Mouse (Mus musculus) inflammation-experienced regulatory T-cells, adult 6 months (primary cell): ENCODE data around the gene Agap2. TPM values are rescaled to one million over a fixed set of nuclear protein-coding genes. Genes with fewer than 3 reads are reported as not detected.
A peak's percentile ranks its signal among the peaks of the same experiment; 100 is the strongest.
"Not testable (repeated sequence)": the region's sequence is repeated elsewhere in the genome, so short reads cannot be mapped to it uniquely, and the experiment has no call there.

Experiments
- ATAC-seq: one replicate; pipeline ENCODE4 v1.8.0; 2017
- polyA plus RNA-seq, 3 experiments: library from polyadenylated mRNA; unstranded; fragments of 100-300 nt; shearing (Covaris generic); gene quantifications; one replicate each; pipeline ENCODE4 v1.2.1; 2017

Gene Agap2
- polyA plus RNA-seq, 3 experiments from 2014 or later: 25.9 to 32.1 (median 31.2) TPM

DNA sequence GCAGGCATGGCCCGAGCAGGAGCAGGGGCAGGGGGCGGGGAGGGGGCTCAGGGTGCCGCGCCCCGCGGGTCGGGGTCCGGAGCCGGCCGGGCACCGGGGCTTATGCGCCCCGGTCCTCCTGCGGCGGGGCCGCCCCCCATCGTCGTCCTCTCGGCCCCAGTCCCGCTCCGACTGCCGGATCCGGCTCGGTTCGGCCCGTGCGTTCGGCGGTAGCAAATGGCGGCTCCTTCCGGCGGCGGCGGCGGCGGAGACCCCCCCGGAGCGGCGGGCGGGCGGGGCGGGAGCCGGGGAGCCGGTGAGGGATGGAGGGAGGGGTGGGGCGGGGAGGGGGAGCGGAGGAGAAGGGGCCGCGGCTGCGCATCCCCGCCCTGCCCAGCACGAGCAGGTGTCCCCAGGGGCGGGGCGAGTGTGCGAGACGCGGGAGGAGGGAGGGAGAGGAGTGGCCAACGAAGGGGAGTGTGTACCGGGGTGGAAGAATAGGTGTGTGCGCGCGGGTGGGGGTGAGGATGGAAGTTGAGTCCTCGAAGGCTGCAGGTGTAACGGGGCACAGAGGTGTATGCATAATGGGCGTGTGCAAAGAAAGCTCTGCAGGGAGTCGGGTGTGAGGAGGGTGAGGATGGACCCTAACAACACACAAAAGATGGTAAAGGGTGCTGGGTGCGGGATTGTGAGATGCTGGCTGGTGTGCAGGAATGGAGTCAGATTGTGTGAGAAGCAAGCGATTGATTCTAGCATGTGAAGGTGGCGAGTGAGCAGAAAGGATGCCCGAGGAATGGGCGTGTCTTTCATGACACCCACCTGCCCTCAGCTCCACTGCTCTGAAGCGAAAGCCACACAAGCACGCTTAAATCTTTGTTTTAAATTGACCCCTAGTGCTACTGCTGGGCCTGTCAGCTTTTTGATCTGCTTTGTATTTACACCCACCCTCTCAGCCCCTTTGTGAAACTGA, 14.8 kb upstream of the Agap2 start, which contains the start of gene March9:
Gene March9, minus strand, starts transcription at position 217 of the 949 bp plus-strand sequence.
- ATAC-seq: peak; percentile 54

DNA sequence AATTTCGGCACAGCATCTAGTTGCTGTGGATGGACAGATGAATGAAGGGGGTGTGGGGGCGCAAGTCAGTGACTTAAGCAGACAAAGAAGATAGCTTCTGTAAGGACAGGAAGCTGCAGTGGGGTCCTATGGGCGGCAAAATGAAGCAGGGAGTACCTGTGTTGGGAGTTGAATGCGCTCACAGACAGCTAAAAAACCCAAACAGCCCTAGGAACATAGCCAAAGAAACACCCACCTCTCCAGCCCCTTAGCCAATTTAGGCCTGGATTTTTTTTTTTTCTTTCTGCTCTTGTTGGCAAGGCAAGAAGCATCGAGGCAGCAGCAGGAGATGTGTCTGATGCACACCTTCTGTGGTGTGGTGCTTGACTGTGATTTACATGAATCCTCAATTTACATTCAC, 14.0 kb upstream of the Agap2 start:
- ATAC-seq: no peak

DNA sequence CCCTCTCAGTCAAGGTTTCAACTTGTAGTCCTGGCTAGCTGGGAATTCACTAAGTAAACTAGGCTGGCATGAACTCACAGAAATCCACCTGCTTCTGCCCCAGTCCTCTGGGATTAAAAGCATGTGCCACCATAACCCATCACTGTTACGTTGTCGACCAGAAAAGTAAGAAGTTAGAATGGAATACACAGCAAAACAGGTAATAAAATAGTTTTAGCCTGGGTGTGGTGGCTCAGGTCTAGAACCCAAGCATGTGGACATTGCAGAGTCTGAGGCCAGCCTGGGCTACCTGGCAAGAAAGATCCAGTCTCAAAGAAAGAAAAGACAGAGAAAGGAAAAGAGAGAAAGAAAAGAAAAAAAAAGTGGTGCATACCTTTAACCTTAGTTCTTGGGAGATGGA, 13.6 kb upstream of the Agap2 start:
- no peak for ATAC-seq

DNA sequence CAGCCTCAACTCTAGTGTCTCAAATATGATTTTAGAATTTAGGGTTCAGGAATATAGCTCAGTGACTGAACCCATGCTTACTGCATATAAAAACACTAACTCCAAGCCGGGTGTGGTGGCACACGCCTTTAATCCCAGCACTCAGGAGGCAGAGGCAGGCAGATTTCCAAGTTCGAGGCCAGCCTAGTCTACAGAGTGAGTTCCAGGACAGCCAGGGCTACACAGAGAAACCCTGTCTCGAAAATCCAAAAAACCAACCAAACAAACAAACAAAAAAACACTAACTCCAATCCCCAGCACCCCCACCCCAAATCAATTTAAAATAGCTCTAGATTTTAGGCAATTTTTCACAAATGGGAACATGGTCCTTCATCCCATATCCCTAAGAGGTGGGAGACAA, 13.0 kb upstream of the Agap2 start:
- not testable (repeated sequence) for ATAC-seq

DNA sequence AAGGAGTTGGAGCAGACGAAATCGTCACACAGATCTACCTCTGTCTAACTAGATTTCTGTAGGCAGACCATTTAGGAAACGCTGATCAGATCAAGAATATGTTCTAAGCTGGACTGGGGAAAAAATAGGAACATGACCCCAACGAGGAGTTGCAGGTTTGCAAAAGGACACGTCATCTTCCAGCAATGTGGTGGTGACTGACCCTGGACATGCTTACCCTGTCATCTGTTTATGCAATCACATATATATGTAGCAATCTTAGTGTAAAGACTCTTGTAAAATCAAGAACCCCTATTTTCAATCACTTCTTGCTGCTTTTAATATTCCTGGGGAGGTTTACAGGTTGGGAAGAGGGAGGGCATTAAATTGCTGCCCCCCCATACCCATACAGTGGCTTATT, 12.6 kb upstream of the Agap2 start:
- ATAC-seq: no peak

DNA sequence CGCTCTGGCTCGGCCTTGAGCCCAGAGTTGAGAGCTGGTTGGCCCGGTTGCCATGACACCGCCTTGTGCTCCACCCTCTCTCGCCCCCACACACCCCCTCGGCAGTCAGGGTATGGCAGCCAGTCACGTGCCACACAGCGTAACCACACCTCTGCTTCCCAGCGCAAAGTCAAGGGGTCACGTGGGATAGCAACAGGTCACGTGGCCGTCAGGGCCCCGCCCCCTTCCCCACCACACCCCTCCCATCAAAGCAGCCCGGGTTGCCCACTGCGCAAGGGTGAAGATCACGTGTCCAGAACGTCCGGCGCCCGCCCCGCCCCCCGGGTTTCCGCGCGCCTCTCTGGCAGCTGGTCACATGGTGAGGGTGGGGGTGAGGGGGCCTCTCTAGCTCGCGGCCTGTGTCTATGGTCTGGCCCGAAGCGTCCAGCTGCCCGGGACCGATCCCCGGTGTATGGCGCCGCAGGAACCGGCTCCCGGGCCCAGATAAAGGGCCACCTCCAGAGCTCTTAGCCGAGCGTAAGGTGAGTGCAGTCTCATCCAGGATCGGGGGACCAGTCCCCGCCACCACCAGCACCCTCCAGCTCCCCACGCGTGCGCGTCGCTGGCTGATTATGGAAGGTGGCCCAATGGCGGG, 11.7 kb upstream of the Agap2 start, which contains the start of gene Cdk4:
Gene Cdk4, plus strand, starts transcription at position 296 of the 634 bp plus-strand sequence.
- ATAC-seq: peak; percentile 77

DNA sequence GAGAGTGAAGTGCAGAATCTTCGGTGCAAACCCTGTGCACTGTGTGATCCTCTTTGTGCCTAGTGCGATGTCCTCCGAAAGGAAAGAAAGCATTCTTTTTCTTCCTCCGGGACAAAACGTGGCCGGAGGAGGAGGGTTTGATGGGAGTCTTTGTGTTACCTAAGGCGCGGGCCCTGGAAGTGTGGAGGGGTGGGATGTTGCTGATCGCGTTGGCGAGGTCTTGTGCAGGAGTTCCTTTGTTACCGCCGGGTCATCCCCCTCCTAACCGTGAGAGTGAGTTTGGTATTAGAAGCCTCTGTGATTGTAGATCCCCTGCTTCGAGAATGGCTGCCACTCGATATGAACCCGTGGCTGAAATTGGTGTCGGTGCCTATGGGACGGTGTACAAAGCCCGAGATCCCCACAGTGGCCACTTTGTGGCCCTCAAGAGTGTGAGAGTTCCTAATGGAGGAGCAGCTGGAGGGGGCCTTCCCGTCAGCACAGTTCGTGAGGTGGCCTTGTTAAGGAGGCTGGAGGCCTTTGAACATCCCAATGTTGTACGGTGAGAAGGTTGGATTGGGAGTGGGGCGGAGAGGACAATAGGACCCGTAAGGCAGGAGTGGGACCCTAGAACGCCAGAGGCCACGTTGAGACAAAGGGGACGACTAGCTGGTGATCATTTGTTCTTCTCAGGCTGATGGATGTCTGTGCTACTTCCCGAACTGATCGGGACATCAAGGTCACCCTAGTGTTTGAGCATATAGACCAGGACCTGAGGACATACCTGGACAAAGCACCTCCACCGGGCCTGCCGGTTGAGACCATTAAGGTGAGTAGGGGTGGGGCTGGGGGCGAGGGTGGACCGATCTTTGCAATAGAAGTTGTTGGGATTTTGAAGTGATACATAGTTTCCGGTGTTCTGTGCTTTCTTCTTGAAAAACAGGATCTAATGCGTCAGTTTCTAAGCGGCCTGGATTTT, 10.9 kb upstream of the Agap2 start:
- no peak for ATAC-seq

DNA sequence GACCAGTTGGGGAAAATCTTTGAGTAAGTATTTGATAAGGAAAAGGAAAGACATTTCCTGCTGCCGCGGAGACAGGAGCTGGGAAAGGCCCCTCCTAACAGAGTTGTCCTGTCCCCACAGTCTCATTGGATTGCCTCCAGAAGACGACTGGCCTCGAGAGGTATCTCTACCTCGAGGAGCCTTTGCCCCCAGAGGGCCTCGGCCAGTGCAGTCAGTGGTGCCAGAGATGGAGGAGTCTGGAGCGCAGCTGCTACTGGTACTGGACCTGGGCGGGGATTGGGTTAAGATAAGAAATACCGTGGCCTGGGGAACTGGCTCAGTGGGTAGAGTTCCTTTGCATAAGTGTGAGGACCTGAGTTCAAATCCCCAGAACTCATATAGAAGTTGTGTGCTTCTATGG, 9.1 kb upstream of the Agap2 start:
- ATAC-seq: no peak

DNA sequence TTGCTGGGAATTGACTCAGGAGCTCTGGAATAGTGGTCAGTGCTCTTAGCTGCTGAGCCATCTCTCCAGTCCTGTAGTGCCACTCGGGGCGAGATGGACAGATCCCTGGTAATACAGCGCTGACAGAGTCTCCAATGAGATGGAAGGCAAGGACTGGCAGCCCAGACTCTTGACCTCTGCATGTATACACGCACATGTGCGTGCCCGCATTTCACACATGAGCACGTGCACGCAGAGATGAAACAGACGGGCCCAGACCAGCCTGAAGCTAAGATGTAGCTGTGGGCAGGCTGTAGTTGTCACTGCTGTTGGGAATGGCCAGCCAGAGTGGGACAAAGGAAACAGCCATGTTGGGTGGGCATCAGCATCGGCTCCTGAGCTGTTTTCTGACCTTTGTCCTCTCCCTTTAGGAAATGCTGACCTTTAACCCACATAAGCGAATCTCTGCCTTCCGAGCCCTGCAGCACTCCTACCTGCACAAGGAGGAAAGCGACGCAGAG, 8.5 kb upstream of the Agap2 start:
- ATAC-seq: no peak

DNA sequence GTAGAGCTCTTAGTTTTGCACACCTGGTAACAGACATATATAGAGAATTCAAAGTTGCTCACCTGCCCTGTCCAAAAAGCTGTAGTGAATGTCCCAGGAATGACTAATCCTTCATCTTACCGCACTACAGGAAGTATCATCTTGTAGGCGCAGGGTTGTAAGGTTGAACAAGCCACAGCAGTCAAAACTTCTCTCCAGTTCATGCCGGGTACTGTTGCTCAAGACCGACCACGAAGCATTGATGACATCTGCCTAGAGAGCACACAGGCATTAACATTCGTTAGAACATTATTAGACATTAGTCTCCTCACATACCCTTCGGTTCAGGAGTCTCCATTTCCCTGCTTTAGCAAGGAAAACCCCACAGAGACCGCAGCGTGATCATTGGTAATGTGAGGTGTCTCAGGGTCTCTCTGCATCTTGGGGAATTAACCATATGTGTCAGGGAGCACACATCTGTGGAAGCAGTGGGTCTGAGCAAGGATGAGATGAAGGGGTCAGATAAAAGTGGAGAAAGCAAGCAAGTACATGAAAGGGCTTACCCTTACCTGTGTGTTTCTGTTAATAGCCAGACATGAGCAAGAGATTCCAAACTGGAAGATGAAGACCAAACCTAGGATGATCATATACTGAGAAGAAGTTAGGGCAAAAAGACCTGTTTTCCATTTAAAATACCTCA, 6.6 kb upstream of the Agap2 start:
- no peak for ATAC-seq

DNA sequence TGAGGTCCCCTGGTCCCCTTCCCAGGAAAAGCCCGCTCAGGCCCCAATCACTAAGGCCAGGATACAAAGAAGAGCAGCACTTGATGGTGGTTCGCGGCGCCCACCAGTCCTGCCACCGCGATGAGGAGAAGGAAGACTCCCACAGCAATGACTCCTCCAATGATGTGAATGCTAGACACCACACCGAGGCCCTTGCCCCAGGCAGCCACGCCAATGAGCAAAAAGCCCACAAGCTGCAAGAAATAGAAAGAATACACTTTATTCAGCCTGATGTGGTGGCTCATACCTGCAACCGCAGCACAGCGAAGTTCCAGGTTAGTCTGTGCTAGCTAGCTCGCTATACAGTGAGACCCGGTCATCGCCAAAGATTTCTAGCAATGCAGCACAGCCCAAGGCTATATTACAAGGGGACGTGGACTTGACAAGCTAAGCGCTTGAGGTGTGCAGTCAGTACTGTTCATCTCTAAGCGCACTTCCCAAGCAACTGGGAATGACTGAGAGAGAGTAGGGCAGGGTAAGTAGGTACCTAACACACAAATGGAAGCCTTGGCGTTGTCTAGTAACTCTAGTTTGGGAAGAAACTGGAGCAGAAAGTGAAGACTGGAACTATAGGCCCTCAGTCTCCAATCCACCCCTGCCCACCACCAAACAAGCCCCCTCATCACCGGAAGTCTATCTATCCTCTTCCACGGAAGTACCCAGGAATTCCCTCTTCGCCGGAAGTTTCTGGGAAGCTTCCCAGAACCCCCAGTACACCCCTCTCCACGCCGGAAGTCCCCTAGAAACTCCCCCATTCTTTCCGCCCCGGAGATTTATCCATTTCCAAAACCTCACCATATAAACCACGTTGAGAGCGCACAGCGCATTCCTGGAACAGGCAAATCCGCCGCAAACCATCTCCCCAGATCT, 5.5 kb upstream of the Agap2 start:
- ATAC-seq: no peak

DNA sequence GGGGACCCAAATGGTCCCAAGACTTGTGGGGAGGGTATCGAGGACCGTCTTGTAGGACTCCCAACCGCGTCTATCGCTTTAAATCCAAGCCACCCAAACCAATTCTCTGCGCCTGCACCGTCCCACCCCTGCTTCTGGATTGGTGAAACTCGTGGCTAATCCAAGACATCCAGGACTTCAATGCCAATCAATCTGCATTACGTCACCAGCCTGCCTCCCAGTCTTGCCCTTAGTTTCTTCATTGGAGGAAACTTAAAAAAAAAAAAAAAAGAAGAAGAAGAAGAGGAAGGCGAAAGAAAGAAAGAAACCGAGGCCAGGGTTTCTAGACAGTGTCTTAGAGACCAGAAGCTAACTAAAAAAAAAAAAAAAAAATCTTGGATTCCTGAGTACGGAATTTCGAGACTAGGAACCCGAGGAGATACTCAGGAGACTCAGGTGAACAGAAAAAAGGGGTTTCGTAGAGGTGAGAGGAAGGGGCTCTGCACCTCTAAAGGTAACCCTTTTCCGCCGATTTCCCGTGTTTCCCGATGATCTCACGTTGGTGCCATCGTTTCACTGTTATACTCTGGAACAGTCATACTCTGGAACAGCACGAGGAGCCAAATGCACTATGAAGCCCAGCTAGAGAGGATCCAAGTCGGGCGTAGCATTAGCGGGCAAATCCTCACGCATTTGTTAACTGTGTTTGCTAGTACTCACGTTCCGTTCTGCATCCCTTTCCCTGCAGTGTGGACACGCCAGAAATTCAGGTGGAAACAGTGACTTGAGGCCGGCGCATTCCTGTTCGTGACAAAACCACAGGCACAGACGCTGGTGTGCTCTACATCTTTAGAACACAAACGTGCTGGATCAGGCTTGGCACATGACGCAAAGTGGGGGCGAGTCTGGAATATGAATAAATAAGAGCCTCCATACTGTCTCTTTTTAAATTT, 4.6 kb upstream of the Agap2 start, which contains the start of gene Tspan31:
Gene Tspan31, minus strand, starts transcription at position 75 of the 932 bp plus-strand sequence.
- ATAC-seq: peak; percentile 79

DNA sequence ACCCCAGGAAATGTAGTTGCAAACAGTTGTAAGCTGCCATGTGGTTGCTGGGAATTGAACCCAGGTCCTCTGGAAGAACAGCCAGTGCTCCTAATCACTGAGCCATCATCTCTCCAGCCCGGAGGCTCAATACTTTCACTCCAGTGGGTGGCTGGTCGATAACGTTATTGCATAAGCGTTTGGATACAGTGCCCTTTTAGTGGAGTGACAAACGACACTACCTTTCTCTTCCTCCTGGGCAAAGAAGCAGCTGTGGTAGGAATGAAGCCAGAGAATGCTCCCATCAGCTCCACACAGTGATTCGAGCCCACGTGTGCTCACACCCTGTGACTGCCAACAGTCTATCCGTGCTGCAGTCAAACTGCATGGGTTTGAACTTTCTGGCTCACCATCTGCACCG, 3.9 kb upstream of the Agap2 start:
- no peak for ATAC-seq

DNA sequence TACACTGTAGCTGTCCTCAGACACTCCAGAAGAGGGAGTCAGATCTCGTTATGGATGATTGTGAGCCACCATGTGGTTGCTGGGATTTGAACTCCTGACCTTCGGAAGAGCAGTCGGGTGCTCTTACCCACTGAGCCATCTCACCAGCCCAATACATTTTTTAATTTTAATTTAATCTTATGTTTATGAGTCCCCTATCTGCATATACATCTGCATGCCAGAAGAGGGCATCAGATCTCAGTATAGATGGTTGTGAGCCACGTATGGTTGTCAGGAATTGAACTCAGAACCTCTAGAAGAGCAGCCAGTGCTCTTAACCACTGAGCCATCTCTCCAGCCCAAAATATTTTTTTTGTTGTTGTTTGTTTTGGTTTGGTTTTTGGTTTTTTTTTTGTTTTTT, 2.8 kb upstream of the Agap2 start:
- not testable (repeated sequence) for ATAC-seq

DNA sequence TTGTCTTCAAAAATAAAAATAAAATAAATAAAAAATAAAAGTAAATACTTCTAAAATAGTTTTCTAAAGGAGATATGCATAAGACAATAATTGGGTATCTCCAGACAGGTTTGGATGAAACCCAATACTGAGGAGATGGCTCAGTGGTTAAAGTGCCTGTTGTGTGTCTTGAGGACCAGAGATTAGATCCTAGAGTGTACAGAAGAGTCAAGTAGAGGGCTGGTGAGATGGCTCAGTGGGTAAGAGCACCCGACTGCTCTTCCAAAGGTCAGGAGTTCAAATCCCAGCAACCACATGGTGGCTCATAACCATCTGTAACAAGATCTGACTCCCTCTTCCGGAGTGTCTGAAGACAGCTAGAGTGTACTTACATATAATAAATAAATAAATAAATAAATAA, 2.1 kb upstream of the Agap2 start:
- not testable (repeated sequence) for ATAC-seq

DNA sequence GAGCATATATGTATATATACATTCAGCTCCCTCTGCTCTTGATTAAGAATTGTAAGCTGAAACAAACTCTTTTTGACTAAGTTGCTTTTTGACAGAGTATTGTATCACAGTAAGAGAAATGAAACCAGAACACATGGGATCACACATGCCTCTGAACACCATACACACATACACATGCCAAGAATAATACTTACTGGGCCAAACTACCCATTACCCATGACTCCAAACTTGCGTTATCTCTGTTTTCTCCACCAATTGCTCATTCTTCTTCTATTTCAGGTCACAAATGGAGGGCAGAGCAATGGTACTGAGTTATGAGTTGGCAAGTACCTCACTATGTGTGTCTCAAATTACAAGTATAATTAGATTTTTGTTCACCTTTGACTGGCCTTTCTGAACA, 1.1 kb upstream of the Agap2 start:
- ATAC-seq: no peak

DNA sequence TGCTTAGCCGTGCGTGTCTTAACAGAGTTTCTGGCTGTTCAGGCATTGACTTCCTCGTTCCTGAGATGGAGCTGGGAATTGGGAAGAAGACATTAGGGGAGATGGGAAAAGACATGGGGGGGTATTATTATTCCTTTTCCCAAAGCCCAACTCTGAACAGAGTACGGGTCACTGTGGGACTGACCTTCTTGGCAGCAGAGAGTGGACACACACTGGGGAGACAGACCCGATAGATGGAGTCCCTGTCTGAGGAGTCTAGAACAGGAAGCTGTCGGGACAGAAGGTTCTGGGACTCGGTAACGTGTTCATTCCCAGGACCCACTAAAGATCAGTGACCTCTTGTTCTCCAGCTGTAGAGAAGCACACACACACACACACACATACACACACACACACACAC, 567 bp downstream of the Agap2 start:
- ATAC-seq: peak; percentile 6

DNA sequence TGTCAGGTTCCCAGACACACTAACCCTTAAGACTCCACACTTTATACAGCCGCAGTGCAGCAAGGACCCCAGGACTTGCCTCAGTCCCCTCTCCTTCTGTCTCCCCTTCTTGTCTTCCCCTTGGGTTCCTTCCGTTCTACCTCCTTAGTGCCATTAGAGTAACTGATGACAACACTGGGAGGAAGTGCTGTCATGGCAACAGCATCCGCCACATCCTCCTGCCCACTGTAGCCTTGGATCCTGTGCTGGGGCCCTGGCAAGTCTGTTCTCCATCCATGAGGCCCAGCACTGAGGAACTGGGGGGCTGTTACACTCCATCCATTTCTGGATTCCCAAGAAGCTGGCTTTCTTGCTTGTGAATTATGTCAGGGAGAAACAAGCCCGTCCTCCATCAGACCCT, 998 bp downstream of the Agap2 start:
- ATAC-seq: peak; percentile 92

DNA sequence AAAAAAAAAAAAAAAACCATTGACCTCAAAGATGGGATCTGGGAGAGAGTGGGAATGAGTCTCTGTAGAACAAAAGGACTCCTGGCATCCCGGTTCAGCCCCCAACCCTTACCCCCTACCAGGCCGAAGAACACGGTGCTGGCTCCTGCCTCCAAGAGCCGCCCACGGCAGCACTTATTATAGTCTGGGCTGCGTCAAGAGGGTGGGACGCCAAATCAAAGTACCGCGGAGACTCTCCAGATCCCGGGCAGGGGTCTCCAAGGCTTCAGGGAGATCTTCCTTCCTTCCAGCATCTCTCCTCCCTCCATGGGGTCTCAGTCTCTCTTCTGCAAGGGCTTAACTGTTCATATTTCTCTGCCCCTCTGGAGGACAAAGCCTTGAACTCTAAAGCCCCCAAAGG, 2.4 kb downstream of the Agap2 start:
- ATAC-seq: no peak
